Mouse (Mus musculus) ES-Bruce4 (cell line): ENCODE measurements at regions not wholly inside any gene's neighbourhood (a gene's known extent, or its start where the extent isn't known, plus 50 kb on each side); places are given as distances from the start of the nearest gene placed in this dataset.

Experiments
- CTCF ChIP-seq: IDR thresholded peaks from one replicate; pipeline ENCODE4 v1.8.1; 2011; ENCODE audit warnings: low read depth, low read length
- EP300 ChIP-seq: IDR thresholded peaks from 2 replicates; pipeline ENCODE4 v1.6.1; 2011; ENCODE audit warnings: low read depth, low read length; ENCODE audit not compliant: insufficient read depth
- POLR2A ChIP-seq: IDR thresholded peaks from one replicate; pipeline ENCODE4 v1.8.1; 2011; ENCODE audit warnings: low read length; ENCODE audit not compliant: insufficient read depth

DNA sequence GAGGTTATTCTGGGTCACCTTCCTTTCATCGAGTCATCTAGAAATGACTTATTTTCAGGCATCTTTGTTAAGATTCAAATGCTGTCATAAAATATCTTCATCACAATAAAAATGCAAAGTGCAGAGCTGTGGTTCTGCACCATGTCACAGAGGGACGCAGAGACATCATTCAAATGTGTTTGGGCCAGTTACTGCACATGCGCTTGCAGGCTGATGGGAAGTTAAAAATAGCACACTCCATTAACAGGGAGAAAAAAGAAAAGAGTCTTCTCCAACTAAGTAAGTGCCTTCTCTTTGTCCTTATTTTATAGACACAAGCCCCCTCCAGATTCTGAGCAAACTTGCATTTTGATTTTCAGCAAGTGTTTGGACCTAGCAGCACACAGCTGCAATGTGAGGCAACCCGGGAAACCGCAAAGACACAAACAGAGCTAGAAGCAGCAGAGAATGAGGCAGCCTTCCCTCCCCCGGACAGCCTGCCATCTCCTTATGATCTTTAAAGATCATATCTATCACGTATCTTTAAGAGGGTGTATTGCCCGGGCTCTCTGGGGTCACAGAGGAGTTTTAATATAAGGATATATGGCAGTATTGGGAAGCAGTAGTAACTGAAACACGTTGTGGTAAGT is 510.0 kb downstream of the Adam3 start:
- no peak for TF ChIP-seq CTCF
- no peak for TF ChIP-seq POLR2A
- no peak for TF ChIP-seq EP300
